Mouse (Mus musculus): ENCODE results near the gene Spata45. TPM values are rescaled to one million over a fixed set of nuclear protein-coding genes. Genes with fewer than 3 reads are reported as not detected.

The Spata45 gene
- polyA plus RNA-seq, 1 experiment from 2014 or later = not detected

Other genes with a start within 250 kb of the Spata45 start
- 16.9 and 18.6 TPM in 2 replicates for gene Rps6kc1, start 124.9 kb upstream of the Spata45 start, polyA plus RNA-seq (2014; fragmentation: Nextera tagmentation; extraction: Ambion mirVana)
- gene Angel2, start 111.5 kb upstream of the Spata45 start, polyA plus RNA-seq (2014; fragmentation: Nextera tagmentation; extraction: Ambion mirVana) = 58.3 and 61.5 TPM in 2 replicates
- gene Vash2, start 57.3 kb upstream of the Spata45 start, polyA plus RNA-seq (2014; fragmentation: Nextera tagmentation; extraction: Ambion mirVana) = 53.2 and 54.0 TPM in 2 replicates
- 12.3 and 14.0 TPM in 2 replicates for gene Flvcr1, start 10.5 kb upstream of the Spata45 start, polyA plus RNA-seq (2014; fragmentation: Nextera tagmentation; extraction: Ambion mirVana)
- gene Tatdn3, start 26.3 kb downstream of the Spata45 start, polyA plus RNA-seq (2014; fragmentation: Nextera tagmentation; extraction: Ambion mirVana) = 10.9 and 11.5 TPM in 2 replicates
- 29.9 and 34.3 TPM in 2 replicates for gene Nsl1, start 26.4 kb downstream of the Spata45 start, polyA plus RNA-seq (2014; fragmentation: Nextera tagmentation; extraction: Ambion mirVana)
- 6.0 and 6.1 TPM in 2 replicates for gene Batf3, start 61.2 kb downstream of the Spata45 start, polyA plus RNA-seq (2014; fragmentation: Nextera tagmentation; extraction: Ambion mirVana)
- not detected in 2 replicates for gene Fam71a, start 128.2 kb downstream of the Spata45 start, polyA plus RNA-seq (2014; fragmentation: Nextera tagmentation; extraction: Ambion mirVana)
- 2.0 and 2.4 TPM in 2 replicates for gene Atf3, start 181.4 kb downstream of the Spata45 start, polyA plus RNA-seq (2014; fragmentation: Nextera tagmentation; extraction: Ambion mirVana)